Mouse (Mus musculus): ENCODE measurements around the gene Hist1h2ba. TPM values are rescaled to one million over a fixed set of nuclear protein-coding genes. Genes with fewer than 3 reads are reported as not detected.
A peak's percentile ranks its signal among the peaks of the same experiment; 100 is the strongest.

Hist1h2ba gene
- total RNA-seq, 1 experiment from 2014 or later = not detected

GRCm38 (mm10) chr13:23914376-23915167 lies 19.4 kb downstream of the Hist1h2ba start, which contains the start of gene Slc17a4:
Slc17a4 (minus strand) TSS chr13:23915009.
- ATAC-seq (replicated peaks in 1 of 2; ENCODE audit: insufficient read depth in 1 of 2, low FRiP score in 2 of 2, low TSS enrichment in 1 of 2, low read depth in 1 of 2, poor library complexity in 2 of 2, severe bottlenecking in 2 of 2) = no peak

- peak; percentile 51 to 55 for ATAC-seq (replicated peaks in 1 of 2; ENCODE audit: insufficient read depth in 1 of 2, low FRiP score in 2 of 2, low TSS enrichment in 1 of 2, low read depth in 1 of 2, poor library complexity in 2 of 2, severe bottlenecking in 2 of 2)
These were observed 20.1 kb downstream of the Hist1h2ba start for GRCm38 (mm10) chr13:23913791-23914306.

GRCm38 (mm10) chr13:23911335-23911734 lies 22.6 kb downstream of the Hist1h2ba start:
- ATAC-seq (replicated peaks in 1 of 2; ENCODE audit: insufficient read depth in 1 of 2, low FRiP score in 2 of 2, low TSS enrichment in 1 of 2, low read depth in 1 of 2, poor library complexity in 2 of 2, severe bottlenecking in 2 of 2) = peak; percentile 42 to 61; a peak in 2 of 4 replicates

DNA sequence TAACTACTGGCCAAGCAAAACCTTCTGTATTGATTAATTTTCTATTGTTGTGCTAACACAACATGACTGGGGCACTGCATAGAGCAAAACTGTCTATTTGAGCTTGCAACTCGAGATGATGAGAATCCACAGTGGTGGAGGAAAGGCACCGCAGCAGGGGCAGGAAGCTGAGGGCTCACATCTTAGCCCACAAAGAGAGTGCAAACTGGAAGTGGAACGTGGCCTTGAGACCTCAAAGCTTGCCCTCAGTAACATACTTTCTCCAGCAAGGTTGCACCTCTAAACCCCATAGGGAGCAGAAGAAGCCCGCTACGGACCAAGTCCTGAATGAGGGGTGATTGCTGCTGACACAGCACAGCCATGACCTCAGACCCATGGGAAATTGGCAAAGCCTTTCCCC lies 23.8 kb downstream of the Hist1h2ba start:
- peak; percentile 27 to 28; a peak in 2 of 4 replicates for ATAC-seq (replicated peaks in 1 of 2; ENCODE audit: insufficient read depth in 1 of 2, low FRiP score in 2 of 2, low TSS enrichment in 1 of 2, low read depth in 1 of 2, poor library complexity in 2 of 2, severe bottlenecking in 2 of 2)

- ATAC-seq (replicated peaks in 1 of 2; ENCODE audit: insufficient read depth in 1 of 2, low FRiP score in 2 of 2, low TSS enrichment in 1 of 2, low read depth in 1 of 2, poor library complexity in 2 of 2, severe bottlenecking in 2 of 2) = no peak
These were observed 27.1 kb downstream of the Hist1h2ba start for GRCm38 (mm10) chr13:23906906-23907305.

- ATAC-seq (replicated peaks in 1 of 2; ENCODE audit: insufficient read depth in 1 of 2, low FRiP score in 2 of 2, low TSS enrichment in 1 of 2, low read depth in 1 of 2, poor library complexity in 2 of 2, severe bottlenecking in 2 of 2) = peak; percentile 78 to 80
These were observed 35.7 kb downstream of the Hist1h2ba start for GRCm38 (mm10) chr13:23898242-23898641.

DNA sequence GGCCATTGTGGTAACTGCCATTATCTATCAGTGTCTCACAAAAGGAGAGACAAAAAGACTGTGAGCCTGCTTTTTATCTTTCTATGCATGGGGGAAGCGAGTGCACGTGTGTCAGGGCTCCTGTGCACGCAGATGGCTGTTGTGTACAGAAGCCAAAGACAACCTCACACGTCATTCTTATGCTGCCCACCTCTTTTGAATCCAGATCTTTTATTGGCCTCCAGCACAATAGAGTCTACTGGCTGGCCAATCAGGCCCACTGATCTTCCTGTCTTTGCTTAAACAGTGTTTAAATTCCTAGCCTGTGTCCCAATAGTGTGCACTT lies 40.7 kb downstream of the Hist1h2ba start:
- no peak for ATAC-seq (replicated peaks in 1 of 2; ENCODE audit: insufficient read depth in 1 of 2, low FRiP score in 2 of 2, low TSS enrichment in 1 of 2, low read depth in 1 of 2, poor library complexity in 2 of 2, severe bottlenecking in 2 of 2)

DNA sequence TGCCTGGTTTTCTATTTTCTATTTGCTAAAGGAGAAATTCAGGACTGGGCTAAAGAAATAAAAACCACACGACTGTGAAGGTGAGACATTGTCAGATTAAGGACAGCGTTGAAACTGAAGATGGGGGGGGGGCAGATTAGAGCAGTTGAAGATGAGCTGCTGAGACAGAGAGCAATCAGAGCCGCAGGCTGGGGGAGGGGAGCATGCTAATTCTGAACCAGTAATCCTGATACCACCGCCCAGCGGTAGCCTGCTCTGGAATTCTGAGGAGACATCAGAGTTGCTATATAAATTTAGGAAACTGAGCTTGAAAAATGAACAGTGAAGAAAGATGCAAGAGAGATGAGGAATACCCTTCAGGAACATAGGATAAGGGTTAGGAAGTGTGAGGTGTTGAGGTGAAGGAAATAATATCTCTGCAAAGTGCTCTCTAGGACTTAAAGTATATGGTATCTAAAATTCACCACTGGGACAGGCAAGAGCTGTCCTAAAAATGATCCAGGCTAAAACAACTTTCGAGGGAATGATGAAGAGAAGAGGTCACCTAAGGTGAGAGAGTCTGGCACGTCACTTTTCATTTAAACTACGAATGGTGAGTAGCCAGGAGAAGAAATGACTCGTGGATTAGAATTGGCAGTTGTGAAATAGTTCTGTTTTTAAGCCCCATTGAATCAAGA lies 41.2 kb downstream of the Hist1h2ba start:
- ATAC-seq (replicated peaks in 1 of 2; ENCODE audit: insufficient read depth in 1 of 2, low FRiP score in 2 of 2, low TSS enrichment in 1 of 2, low read depth in 1 of 2, poor library complexity in 2 of 2, severe bottlenecking in 2 of 2) = no peak

- ATAC-seq (replicated peaks in 1 of 2; ENCODE audit: insufficient read depth in 1 of 2, low FRiP score in 2 of 2, low TSS enrichment in 1 of 2, low read depth in 1 of 2, poor library complexity in 2 of 2, severe bottlenecking in 2 of 2) = no peak
These were observed 44.8 kb downstream of the Hist1h2ba start for GRCm38 (mm10) chr13:23889011-23889605.

- no peak for ATAC-seq (replicated peaks in 1 of 2; ENCODE audit: insufficient read depth in 1 of 2, low FRiP score in 2 of 2, low TSS enrichment in 1 of 2, low read depth in 1 of 2, poor library complexity in 2 of 2, severe bottlenecking in 2 of 2)
These were observed 46.8 kb downstream of the Hist1h2ba start for GRCm38 (mm10) chr13:23887026-23887725.

GRCm38 (mm10) chr13:23885540-23885939 lies 48.4 kb downstream of the Hist1h2ba start:
- peak; percentile 85 to 95 for ATAC-seq (replicated peaks in 1 of 2; ENCODE audit: insufficient read depth in 1 of 2, low FRiP score in 2 of 2, low TSS enrichment in 1 of 2, low read depth in 1 of 2, poor library complexity in 2 of 2, severe bottlenecking in 2 of 2)

Other genes starting within 250 kb of the Hist1h2ba start
- gene Hist1h2bc, start 250.0 kb downstream of the Hist1h2ba start, total RNA-seq (2017) = 109 and 180 TPM in 2 replicates
- gene Hist1h1t, start 238.3 kb downstream of the Hist1h2ba start, total RNA-seq (2017) = not detected in 2 replicates
- 140 and 291 TPM in 2 replicates for gene Hist1h4c, start 235.7 kb downstream of the Hist1h2ba start, total RNA-seq (2017)
- 3.1 TPM in 2 replicates for gene Hfe, start 223.3 kb downstream of the Hist1h2ba start, total RNA-seq (2017)
- 345 and 598 TPM in 2 replicates for gene Hist1h1c, start 195.3 kb downstream of the Hist1h2ba start, total RNA-seq (2017)
- gene Hist1h3c, start 188.6 kb downstream of the Hist1h2ba start, total RNA-seq (2017) = 240 and 585 TPM in 2 replicates
- 2,012 and 2,201 TPM in 2 replicates for gene Hist1h2bb, start 187.4 kb downstream of the Hist1h2ba start, total RNA-seq (2017)
- gene Hist1h2ab, start 183.0 kb downstream of the Hist1h2ba start, total RNA-seq (2017) = 1,198 and 1,437 TPM in 2 replicates
- 224 and 348 TPM in 2 replicates for gene Hist1h3b, start 181.9 kb downstream of the Hist1h2ba start, total RNA-seq (2017)
- 208 and 415 TPM in 2 replicates for gene Hist1h4b, start 177.1 kb downstream of the Hist1h2ba start, total RNA-seq (2017)
- 237 and 336 TPM in 2 replicates for gene Hist1h4a, start 172.9 kb downstream of the Hist1h2ba start, total RNA-seq (2017)
- 207 and 294 TPM in 2 replicates for gene Hist1h3a, start 171.8 kb downstream of the Hist1h2ba start, total RNA-seq (2017)
- gene Hist1h1a, start 170.5 kb downstream of the Hist1h2ba start, total RNA-seq (2017) = 1,426 and 1,487 TPM in 2 replicates
- not detected in 2 replicates for gene Trim38, start 164.2 kb downstream of the Hist1h2ba start, total RNA-seq (2017)
- gene Slc17a2, start 127.2 kb downstream of the Hist1h2ba start, total RNA-seq (2017) = not detected in 2 replicates
- gene Slc17a3, start 94.7 kb downstream of the Hist1h2ba start, total RNA-seq (2017) = not detected in 2 replicates
- not detected in 2 replicates for gene Slc17a1, start 66.4 kb downstream of the Hist1h2ba start, total RNA-seq (2017)
- gene Slc17a4, start 19.1 kb downstream of the Hist1h2ba start, total RNA-seq (2017) = not detected in 2 replicates
- gene Hist1h2aa, start 306 bp upstream of the Hist1h2ba start, total RNA-seq (2017) = not detected in 2 replicates
- not detected in 2 replicates for gene Scgn, start 57.1 kb upstream of the Hist1h2ba start, total RNA-seq (2017)